Mouse (Mus musculus): ENCODE data around the gene Il12b. TPM values are rescaled to one million over a fixed set of nuclear protein-coding genes. Genes with fewer than 3 reads are reported as not detected.

The Il12b gene
- polyA plus RNA-seq, 1 experiment from 2014 or later, result not detected

DNA sequence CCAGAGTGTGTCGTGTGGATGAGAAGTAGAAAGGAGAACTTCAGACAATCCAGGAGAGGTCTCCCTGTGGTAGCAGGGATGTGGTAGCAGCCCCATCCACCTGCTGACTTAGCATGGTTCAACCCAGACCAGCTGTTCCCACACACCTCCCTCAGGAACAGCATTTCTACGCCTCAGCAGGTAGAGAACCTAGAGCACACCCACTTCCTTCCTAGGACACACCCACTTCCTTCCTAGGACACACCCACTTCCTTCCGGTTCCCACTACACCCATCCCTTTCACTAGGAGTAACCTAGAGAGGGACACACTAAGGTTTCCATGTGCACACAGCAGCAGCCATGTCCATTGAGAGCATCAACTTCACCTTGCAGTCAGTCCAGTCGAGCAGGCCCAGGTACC lies 4.5 kb upstream of the Il12b start:
- no peak overlapping the region for H3K4me3 ChIP-seq
- no peaks in the 10 kb centered on the region for H3K9me3 ChIP-seq
- WGBS, result 90% methylated on average over 4 of the region's 4 CpGs
- peaks cover 5% of the 10 kb centered on the region; the same call in 1 of the 2 replicates for H3K4me1 ChIP-seq
- peaks cover 5% of the 10 kb centered on the region; the same call in 1 of the 2 replicates for H3K27me3 ChIP-seq (ENCODE audit: poor library complexity, severe bottlenecking)
- H3K36me3 ChIP-seq (replicated peaks), result no peaks in the 10 kb centered on the region
- no peak overlapping the region for H3K27ac ChIP-seq
- no peak for DNase-seq (ENCODE audit: extremely low spot score, low spot score)

DNA sequence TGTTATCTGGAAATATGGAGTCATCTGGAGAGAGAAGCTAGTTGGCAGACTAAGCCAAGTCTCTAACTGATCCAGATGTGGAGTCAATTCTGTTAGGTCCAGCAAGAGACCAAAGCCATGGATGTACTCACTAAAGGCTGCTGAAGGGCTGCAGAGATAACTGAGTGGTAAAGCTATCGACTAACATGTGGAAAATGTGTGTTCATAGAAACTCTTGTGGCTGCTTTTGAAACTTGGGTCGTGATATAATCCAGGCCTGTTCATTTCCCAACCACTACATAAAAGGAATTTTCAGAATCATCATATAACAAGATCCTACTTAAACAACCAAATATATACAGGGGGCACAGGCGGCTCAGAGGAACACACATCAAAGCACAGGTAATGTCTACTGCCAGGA lies 2.3 kb upstream of the Il12b start:
- no peaks in the 10 kb centered on the region for H3K36me3 ChIP-seq (replicated peaks)
- no peaks in the 10 kb centered on the region for H3K9me3 ChIP-seq
- H3K4me1 ChIP-seq, result peaks cover 4% of the 10 kb centered on the region; the same call in 1 of the 2 replicates
- DNase-seq (ENCODE audit: extremely low spot score, low spot score), result no peak
- H3K4me3 ChIP-seq, result no peak overlapping the region
- H3K27ac ChIP-seq, result no peak overlapping the region
- H3K27me3 ChIP-seq (ENCODE audit: poor library complexity, severe bottlenecking), result peaks cover 5% of the 10 kb centered on the region; the same call in 1 of the 2 replicates
- 90% methylated on average over 3 of the region's 3 CpGs for WGBS

DNA sequence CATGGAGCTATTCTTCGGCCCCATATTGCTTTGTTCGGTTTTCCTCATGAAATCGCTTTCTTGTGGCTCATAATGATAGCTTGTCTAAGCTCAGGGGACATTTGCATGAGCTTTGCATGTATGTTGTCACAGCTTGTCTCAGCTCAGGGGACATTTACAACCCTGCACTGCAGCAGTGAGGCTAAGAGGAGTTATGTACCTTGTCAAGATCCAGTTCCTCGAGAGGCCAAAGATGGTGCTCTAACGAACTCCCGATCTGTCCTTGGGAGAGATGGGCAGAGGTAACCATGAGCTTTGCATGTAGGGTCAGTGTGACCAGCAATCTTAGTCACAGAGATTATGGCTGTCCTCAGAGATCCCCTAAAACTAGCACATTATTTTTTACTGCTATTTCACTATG lies 1.5 kb upstream of the Il12b start:
- H3K4me3 ChIP-seq, result no peak overlapping the region; the same call in 1 of the 2 replicates
- no peaks in the 10 kb centered on the region for H3K9me3 ChIP-seq
- H3K36me3 ChIP-seq (replicated peaks), result no peaks in the 10 kb centered on the region
- H3K27me3 ChIP-seq (ENCODE audit: poor library complexity, severe bottlenecking), result peaks cover 5% of the 10 kb centered on the region; the same call in 1 of the 2 replicates
- peaks cover 4% of the 10 kb centered on the region; the same call in 1 of the 2 replicates for H3K4me1 ChIP-seq
- peak overlapping the region; percentile 81; the same call in 1 of the 2 replicates for H3K27ac ChIP-seq
- 77% methylated on average over 6 of the region's 6 CpGs for WGBS
- no peak for DNase-seq (ENCODE audit: extremely low spot score, low spot score)

DNA sequence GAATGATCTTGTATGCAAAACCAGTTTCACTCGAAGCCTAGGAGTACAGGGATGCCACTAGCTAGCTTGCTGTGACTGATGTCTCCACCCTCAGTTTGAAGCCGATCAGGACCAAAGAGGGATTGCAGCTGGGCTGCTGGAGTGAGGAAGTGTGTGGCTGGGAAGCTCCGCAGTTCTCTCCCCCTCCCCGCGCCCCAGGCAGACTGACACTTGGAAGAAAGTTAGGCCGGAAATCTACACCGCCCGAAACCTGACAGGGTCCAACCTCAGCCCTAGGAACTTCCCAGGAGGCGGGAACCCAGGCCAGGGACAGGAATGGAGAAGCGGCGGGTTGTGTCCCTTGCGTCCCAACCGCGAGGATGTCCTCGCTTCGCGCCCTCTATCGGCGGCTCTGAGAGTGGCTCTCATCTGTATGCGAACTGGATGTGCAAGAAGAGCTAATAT lies 1.1 kb upstream of the Il12b start:
- H3K4me3 ChIP-seq, result peak overlapping the region; percentile 52
- H3K27me3 ChIP-seq (ENCODE audit: poor library complexity, severe bottlenecking), result peaks cover 5% of the 10 kb centered on the region; the same call in 1 of the 2 replicates
- DNase-seq (ENCODE audit: extremely low spot score, low spot score), result peak; percentile 81
- peaks cover 4% of the 10 kb centered on the region; the same call in 1 of the 2 replicates for H3K4me1 ChIP-seq
- 4% methylated on average over 20 of the region's 20 CpGs for WGBS
- no peaks in the 10 kb centered on the region for H3K9me3 ChIP-seq
- peak overlapping the region; percentile 81 for H3K27ac ChIP-seq
- no peaks in the 10 kb centered on the region for H3K36me3 ChIP-seq (replicated peaks)

DNA sequence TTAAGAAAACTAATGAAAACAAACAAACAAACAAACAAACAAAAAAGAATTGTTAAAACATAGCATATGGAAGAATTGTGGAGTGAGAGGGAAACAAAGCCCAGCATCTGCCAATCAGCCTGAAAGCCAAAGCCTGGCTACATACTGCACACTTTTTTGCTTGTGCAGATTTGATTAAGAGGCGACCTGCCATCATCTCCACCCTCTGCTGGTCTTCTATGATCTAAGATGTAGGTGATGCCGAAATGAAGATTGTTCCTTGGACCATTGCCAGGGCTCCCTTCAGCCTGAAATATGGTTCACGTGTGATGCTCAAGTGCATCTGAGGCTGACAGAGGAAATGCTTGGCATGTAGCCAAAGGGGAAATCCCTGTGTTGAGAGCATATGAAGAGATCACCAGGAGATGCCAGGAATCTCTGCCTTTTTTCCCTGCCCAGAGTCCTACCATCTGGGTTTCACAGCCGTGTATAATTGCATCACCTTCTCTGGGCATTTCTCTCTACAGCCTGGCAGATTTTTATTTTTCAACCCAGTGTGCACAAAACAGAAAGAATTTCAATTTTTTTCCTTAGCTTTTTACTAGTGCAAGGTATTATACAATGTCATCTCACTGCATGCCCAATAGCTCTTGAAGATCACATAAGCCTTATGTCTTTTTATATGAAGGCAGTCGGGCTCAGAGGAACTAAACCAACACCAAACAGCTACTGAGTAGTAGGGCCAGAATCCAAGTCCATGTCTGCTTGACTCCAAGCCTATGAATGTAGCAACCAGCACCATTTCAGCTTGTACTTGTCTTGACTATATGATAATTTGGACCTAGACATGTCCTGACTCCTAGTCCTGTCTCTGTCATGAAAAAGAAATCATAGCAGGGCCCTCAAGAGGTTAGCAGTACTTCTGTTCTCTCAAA lies 2.0 kb downstream of the Il12b start:
- Histone ChIP-seq H3K9me3 (no peaks in the 10 kb centered on the region), H3K27me3 (ENCODE audit: poor library complexity, severe bottlenecking) (peaks cover 5% of the 10 kb centered on the region; the same call in 1 of the 2 replicates), H3K36me3 (replicated peaks) (no peaks in the 10 kb centered on the region), H3K4me3 (no peak overlapping the region), H3K4me1 (peaks cover 17% of the 10 kb centered on the region), H3K27ac (no peak overlapping the region)
- no peak for DNase-seq (ENCODE audit: extremely low spot score, low spot score)
- 83% methylated on average over 5 of the region's 5 CpGs for WGBS

DNA sequence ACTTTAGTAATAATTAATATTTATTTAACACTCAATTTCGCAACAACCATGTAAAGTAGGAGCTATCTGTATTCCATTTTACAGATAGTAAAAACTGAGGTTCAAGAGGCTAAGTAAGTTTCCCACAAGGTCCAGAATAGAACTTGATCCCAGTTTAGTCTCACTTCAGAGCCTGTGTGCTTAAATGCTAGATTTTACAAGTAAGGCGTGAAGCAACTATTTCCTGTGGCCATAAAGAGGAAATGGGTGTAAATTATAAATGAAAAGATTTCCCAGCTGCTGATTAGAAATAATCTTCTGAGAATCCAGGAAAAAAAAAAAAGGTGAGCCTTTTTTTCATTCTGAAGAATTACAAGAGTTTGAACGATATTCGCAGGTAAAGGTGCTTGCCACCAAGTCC lies 5.2 kb downstream of the Il12b start:
- Histone ChIP-seq H3K4me1 (peaks cover 18% of the 10 kb centered on the region), H3K9me3 (no peaks in the 10 kb centered on the region), H3K4me3 (no peak overlapping the region), H3K36me3 (replicated peaks) (no peaks in the 10 kb centered on the region), H3K27ac (no peak overlapping the region), H3K27me3 (ENCODE audit: poor library complexity, severe bottlenecking) (peaks cover 1% of the 10 kb centered on the region; the same call in 1 of the 2 replicates)
- DNase-seq (ENCODE audit: extremely low spot score, low spot score), result no peak
- 93% methylated on average over 4 of the region's 4 CpGs for WGBS

DNA sequence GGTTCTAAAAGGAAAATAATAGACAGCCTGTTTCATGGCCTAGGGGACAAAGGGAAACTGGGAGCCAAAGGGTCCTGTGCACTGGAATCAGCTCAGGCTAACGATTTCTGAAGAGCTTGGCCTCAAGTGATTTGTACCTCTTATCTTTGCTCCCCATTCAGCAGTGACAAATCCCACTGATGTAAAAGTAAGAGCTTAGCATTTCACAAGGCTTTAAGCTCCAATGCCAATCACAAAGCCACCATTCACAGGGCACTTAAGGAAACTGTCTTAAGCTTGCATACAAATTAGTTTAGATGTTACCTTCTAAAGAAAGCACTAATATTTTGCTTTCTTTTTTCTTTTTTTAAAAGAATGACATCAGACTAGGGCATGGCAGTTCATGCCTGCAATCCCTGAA lies 6.1 kb downstream of the Il12b start:
- H3K4me1 ChIP-seq, result peaks cover 18% of the 10 kb centered on the region
- DNase-seq (ENCODE audit: extremely low spot score, low spot score), result no peak
- no peak overlapping the region for H3K4me3 ChIP-seq
- no peaks in the 10 kb centered on the region for H3K36me3 ChIP-seq (replicated peaks)
- no peak overlapping the region for H3K27ac ChIP-seq
- no peaks in the 10 kb centered on the region for H3K27me3 ChIP-seq (ENCODE audit: poor library complexity, severe bottlenecking)
- no peaks in the 10 kb centered on the region for H3K9me3 ChIP-seq
- WGBS, result 0% methylated on average over 1 of the region's 1 CpGs

DNA sequence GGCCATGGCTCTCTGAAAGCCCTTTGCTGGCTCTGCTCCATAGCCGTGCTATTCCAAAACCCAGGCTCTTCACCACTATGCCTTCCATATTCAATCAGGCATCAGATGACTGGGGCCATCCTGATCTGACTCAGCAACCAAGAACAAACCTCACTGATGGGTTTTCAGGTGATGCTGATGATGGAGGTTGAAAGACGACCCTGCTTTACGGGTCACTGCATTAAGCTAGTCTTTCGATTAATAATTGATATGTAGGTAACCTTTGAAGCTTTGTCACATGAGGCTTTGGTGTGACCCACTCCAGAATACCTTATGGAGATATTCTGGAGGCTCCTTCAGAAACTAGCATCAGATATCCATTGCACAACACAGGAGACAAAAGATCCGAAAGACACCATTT lies 6.6 kb downstream of the Il12b start:
- H3K4me3 ChIP-seq, result no peak overlapping the region
- H3K4me1 ChIP-seq, result peaks cover 18% of the 10 kb centered on the region
- H3K9me3 ChIP-seq, result no peaks in the 10 kb centered on the region
- 62% methylated on average over 5 of the region's 5 CpGs for WGBS
- no peak for DNase-seq (ENCODE audit: extremely low spot score, low spot score)
- H3K27me3 ChIP-seq (ENCODE audit: poor library complexity, severe bottlenecking), result no peaks in the 10 kb centered on the region
- no peaks in the 10 kb centered on the region for H3K36me3 ChIP-seq (replicated peaks)
- no peak overlapping the region for H3K27ac ChIP-seq

DNA sequence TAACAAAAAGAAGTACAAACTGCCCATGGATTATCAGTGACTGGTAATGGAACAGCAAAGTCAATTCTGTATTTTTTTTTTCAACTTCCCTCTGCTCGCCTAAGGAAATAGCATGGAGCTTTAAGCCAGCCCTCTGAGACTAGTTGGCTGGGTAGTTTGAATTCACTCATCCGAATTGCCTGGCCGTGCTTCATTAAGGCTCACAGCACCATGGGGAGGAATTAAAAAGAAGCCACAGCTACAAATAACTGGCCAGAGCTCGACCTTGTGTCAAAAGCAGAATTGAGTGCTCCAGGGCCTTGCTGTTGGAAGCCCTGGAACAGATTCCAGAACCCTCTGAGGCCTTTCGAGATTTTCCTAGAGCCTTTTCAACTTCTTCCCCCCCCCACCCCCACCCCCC lies 8.8 kb downstream of the Il12b start:
- WGBS, result 21% methylated on average over 5 of the region's 5 CpGs
- no peaks in the 10 kb centered on the region for H3K36me3 ChIP-seq (replicated peaks)
- H3K4me1 ChIP-seq, result peaks cover 18% of the 10 kb centered on the region
- H3K27ac ChIP-seq, result no peak overlapping the region
- no peaks in the 10 kb centered on the region for H3K27me3 ChIP-seq (ENCODE audit: poor library complexity, severe bottlenecking)
- no peaks in the 10 kb centered on the region for H3K9me3 ChIP-seq
- no peak overlapping the region for H3K4me3 ChIP-seq
- no peak for DNase-seq (ENCODE audit: extremely low spot score, low spot score)

DNA sequence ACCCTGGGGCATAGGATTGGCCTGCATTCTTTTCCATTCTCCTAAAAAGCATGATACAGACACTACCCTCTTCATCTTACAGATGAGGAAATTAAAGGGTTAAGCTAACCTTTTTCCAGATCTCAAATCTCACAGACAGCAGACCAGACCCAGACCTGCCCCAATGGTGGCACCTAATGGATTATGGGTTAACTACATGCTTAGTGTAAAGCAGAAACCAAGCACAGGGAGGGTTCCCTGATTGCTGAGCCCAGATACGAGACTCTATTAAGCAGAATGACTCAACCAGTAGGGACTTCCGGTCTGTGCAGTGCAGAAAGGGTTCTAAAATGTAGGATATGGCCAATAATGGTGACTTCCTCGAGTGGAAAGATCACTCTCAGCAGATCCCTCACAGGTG lies 10.6 kb downstream of the Il12b start:
- 74% methylated on average over 3 of the region's 3 CpGs for WGBS
- Histone ChIP-seq H3K4me3 (no peak overlapping the region), H3K36me3 (replicated peaks) (no peaks in the 10 kb centered on the region), H3K27ac (no peak overlapping the region), H3K4me1 (peaks cover 17% of the 10 kb centered on the region), H3K9me3 (no peaks in the 10 kb centered on the region), H3K27me3 (ENCODE audit: poor library complexity, severe bottlenecking) (no peaks in the 10 kb centered on the region)
- no peak for DNase-seq (ENCODE audit: extremely low spot score, low spot score)

DNA sequence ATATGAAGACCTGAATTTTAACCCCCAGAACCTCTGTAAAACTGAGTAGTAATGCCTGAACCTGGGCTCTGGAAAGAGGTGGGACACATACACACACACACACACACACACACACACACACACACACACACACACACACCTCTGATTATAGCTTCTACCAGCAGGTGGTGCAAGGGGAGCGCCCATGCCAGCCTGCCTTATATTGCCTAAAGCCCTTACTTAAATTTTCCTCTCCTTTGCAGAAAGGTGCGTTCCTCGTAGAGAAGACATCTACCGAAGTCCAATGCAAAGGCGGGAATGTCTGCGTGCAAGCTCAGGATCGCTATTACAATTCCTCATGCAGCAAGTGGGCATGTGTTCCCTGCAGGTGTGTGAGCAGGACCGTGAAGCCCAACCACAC lies 12.4 kb downstream of the Il12b start:
- H3K27me3 ChIP-seq (ENCODE audit: poor library complexity, severe bottlenecking), result no peaks in the 10 kb centered on the region
- H3K4me3 ChIP-seq, result no peak overlapping the region
- WGBS, result 85% methylated on average over 8 of the region's 8 CpGs
- DNase-seq (ENCODE audit: extremely low spot score, low spot score), result no peak
- H3K27ac ChIP-seq, result no peak overlapping the region
- H3K9me3 ChIP-seq, result no peaks in the 10 kb centered on the region
- H3K36me3 ChIP-seq (replicated peaks), result no peaks in the 10 kb centered on the region
- H3K4me1 ChIP-seq, result peaks cover 5% of the 10 kb centered on the region; the same call in 1 of the 2 replicates

DNA sequence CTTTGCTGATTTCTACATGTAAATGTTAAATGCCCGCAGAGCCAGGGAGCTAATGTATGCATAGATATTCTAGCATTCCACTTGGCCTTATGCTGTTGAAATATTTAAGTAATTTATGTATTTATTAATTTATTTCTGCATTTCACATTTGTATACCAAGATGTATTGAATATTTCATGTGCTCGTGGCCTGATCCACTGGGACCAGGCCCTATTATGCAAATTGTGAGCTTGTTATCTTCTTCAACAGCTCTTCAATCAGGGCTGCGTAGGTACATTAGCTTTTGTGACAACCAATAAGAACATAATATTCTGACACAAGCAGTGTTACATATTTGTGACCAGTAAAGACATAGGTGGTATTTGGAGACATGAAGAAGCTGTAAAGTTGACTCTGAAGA lies 13.5 kb downstream of the Il12b start:
- WGBS, result 92% methylated on average over 3 of the region's 3 CpGs
- no peaks in the 10 kb centered on the region for H3K27me3 ChIP-seq (ENCODE audit: poor library complexity, severe bottlenecking)
- no peaks in the 10 kb centered on the region for H3K9me3 ChIP-seq
- H3K27ac ChIP-seq, result no peak overlapping the region
- peaks cover 5% of the 10 kb centered on the region; the same call in 1 of the 2 replicates for H3K4me1 ChIP-seq
- no peak for DNase-seq (ENCODE audit: extremely low spot score, low spot score)
- no peak overlapping the region for H3K4me3 ChIP-seq
- no peaks in the 10 kb centered on the region for H3K36me3 ChIP-seq (replicated peaks)

DNA sequence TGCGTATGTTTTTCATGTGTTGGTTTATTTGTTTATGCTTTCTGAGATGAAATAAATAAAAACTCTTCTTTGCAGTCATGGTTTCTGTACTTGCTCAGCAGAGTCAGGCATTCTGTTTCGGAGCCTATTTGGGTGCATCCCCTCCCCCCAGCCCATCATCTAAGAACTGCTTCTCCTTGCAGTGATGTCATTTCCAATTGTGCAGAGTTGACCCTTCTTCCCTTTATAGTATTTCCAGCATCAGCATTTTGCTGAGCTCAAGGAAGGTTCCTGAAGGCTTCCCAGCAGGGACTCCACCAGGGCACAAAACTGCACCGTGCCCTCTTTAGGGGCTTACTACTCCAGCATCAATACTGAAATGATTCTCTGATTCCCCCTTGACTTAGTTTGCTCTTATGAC lies 14.7 kb downstream of the Il12b start:
- WGBS, result 90% methylated on average over 3 of the region's 3 CpGs
- no peaks in the 10 kb centered on the region for H3K4me1 ChIP-seq
- no peak overlapping the region for H3K4me3 ChIP-seq
- H3K27me3 ChIP-seq (ENCODE audit: poor library complexity, severe bottlenecking), result no peaks in the 10 kb centered on the region
- H3K9me3 ChIP-seq, result no peaks in the 10 kb centered on the region
- no peak for DNase-seq (ENCODE audit: extremely low spot score, low spot score)
- H3K36me3 ChIP-seq (replicated peaks), result no peaks in the 10 kb centered on the region
- H3K27ac ChIP-seq, result no peak overlapping the region
